Mouse (Mus musculus) hindbrain, postnatal 0 days (tissue): ENCODE results near the gene Rpl12. TPM values are rescaled to one million over a fixed set of nuclear protein-coding genes. Genes with fewer than 3 reads are reported as not detected.
A peak's percentile ranks its signal among the peaks of the same experiment; 100 is the strongest.

Experiments used
- ATAC-seq: fragments of 200-750 bp; cut with Nextera tagmentation; 2 replicates; pipeline ENCODE4 v1.8.0; 2017; ENCODE audit warnings: mild to moderate bottlenecking, moderate TSS enrichment, moderate library complexity
- DNase-seq: peaks from one replicate; pipeline ENCODE4 v3.0.0-alpha.2; 2015; ENCODE audit warnings: low spot score
- H3K27ac ChIP-seq: fragments of 300-500 bp; sonication (generic); 2 replicates; pipeline ENCODE4 v1.5.1; 2014; ENCODE audit warnings: mild to moderate bottlenecking
- H3K27me3 ChIP-seq: fragments of 300-500 bp; sonication (generic); 2 replicates; pipeline ENCODE4 v1.6.1; 2014; ENCODE audit warnings: low read length, mixed read lengths; ENCODE audit not compliant: insufficient read depth
- H3K36me3 ChIP-seq: fragments of 300-500 bp; sonication (generic); 2 replicates; pipeline ENCODE4 v1.6.1; 2014; ENCODE audit warnings: low read length, mixed read lengths; ENCODE audit not compliant: insufficient read depth
- H3K4me1 ChIP-seq: fragments of 300-500 bp; sonication (generic); 2 replicates; pipeline ENCODE4 v1.6.1; 2014; ENCODE audit warnings: antibody characterized with exemption, low read length, mixed read lengths; ENCODE audit not compliant: insufficient read depth
- H3K4me2 ChIP-seq: fragments of 300-500 bp; sonication (generic); 2 replicates; pipeline ENCODE4 v1.6.1; 2014; ENCODE audit warnings: low read depth, mild to moderate bottlenecking, low read length, moderate library complexity, mixed read lengths
- H3K4me3 ChIP-seq: fragments of 300-500 bp; sonication (generic); 2 replicates; pipeline ENCODE4 v1.5.1; 2014; ENCODE audit warnings: low read length
- H3K9ac ChIP-seq: fragments of 300-500 bp; sonication (generic); replicated peaks from 2 replicates; pipeline ENCODE4 v1.6.1; 2014; ENCODE audit warnings: mild to moderate bottlenecking, low read length, moderate library complexity, mixed read lengths
- H3K9me3 ChIP-seq: fragments of 300-500 bp; sonication (generic); 2 replicates; pipeline ENCODE4 v1.6.1; 2016; ENCODE audit warnings: low read length, mixed read lengths
- CTCF ChIP-seq: IDR thresholded peaks from 2 replicates; pipeline ENCODE4 v1.5.1; 2016; ENCODE audit warnings: antibody characterized with exemption, control low read depth, low read depth
- WGBS: fragments of 180-500 bp; shearing (Covaris S2); extraction: QIAGEN DNeasy Blood & Tissue Kit; methylation state at CpG from one replicate; pipeline ENCODE4 v1.1.7; 2014; 5-methylcytosine and 5-hydroxymethylcytosine counted together
- polyA plus RNA-seq: library from polyadenylated mRNA; unstranded; fragments of >200 nt; fragmentation: Nextera tagmentation; extraction: Ambion mirVana; gene quantifications from 2 replicates; pipeline ENCODE4 v1.2.1, GENCODE M21; 2015
- total RNA-seq: library from RNA; depleted of rRNA; stranded (reverse); fragments of >200 nt; gene quantifications from 2 replicates; pipeline ENCODE4 v1.2.3, GENCODE M21; 2014

Rpl12 gene
- total and polyA plus RNA-seq, 2 experiments from 2014 or later, result 92.2 to 168 TPM

DNA sequence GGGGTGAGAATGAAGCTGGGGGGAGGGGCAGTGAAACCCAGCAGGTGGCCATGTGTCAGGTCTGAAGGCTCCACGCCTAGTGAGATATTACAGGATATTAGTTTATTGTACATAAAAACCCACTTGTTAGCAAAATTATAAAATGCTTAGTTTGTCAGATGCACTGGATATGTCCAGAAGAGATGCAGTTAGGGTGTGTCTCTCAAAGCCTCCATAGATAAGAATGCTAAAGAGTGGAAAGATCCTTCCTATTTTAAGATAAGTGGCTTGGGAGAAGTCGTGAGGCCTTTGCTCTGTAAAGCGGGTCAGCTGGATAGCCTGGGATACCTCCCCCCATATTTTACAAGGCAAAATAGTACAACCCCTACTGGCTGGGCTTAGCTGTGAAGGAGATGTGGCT, 17.3 kb downstream of the Rpl12 start:
- Histone ChIP-seq H3K4me1 (peaks cover 12% of the 10 kb centered on the region), H3K27ac (no peak overlapping the region), H3K9me3 (no peaks in the 10 kb centered on the region), H3K9ac (no peak overlapping the region), H3K36me3 (peaks cover 15% of the 10 kb centered on the region; the same call in 1 of the 2 replicates), H3K4me3 (no peak overlapping the region), H3K4me2 (no peak overlapping the region), H3K27me3 (no peaks in the 10 kb centered on the region)
- WGBS, result 69% methylated on average over 3 of the region's 3 CpGs
- no peak for DNase-seq
- no peak for ATAC-seq
- TF ChIP-seq CTCF, result no peak

DNA sequence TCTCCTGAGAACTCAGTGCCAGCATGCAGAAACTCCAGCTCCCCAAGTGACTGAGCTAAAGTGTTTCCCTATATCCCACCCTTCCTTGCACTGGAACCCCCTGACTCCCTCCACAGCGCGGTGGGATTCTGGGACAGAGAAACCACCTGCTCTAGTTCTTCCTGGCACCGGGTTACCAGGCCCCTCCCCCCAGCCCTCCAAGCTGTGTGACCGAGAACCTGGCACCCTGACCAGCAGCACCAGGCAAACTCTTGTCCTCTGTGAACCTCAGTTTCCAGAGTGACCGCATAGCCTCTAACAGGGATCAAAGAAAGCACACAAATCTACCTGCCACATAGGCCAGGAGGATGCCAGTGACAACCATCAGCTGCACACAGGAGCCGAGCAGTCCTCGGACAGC, 18.3 kb downstream of the Rpl12 start:
- TF ChIP-seq CTCF, result no peak
- no peak overlapping the region for H3K4me3 ChIP-seq
- no peak overlapping the region for H3K4me2 ChIP-seq
- no peak overlapping the region for H3K9ac ChIP-seq
- ATAC-seq (no peak), DNase-seq (no peak)
- H3K9me3 ChIP-seq, result no peaks in the 10 kb centered on the region
- H3K36me3 ChIP-seq, result 0 out of 2 replicates have a peak, but pooled peaks cover 7% of the 10 kb centered on the region
- WGBS, result 76% methylated on average over 7 of the region's 7 CpGs
- no peak overlapping the region for H3K27ac ChIP-seq
- H3K27me3 ChIP-seq, result no peaks in the 10 kb centered on the region
- peaks cover 12% of the 10 kb centered on the region for H3K4me1 ChIP-seq

DNA sequence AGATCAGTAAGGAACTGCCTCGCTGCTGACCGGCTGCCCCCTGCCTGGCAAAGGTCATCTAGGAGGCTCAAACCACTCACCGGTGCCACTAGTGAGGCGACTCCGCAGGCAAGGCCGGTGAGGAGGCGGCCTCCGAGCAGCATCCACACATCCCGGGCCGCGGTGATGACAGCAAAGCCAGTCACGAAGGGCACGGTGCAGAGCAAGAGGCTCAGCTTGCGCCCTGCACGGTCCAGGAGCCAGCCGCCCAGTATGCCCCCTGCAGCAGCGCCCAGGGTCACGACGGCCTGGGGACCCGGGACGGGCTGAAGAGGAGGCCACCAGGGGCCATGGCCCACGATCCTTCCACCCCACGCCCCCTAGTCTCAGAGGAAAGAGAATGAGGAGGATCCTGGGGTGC, 19.9 kb downstream of the Rpl12 start:
- peak overlapping the region; percentile 70; the same call in 1 of the 2 replicates for H3K27ac ChIP-seq
- H3K4me3 ChIP-seq, result peak overlapping the region; percentile 89
- H3K27me3 ChIP-seq, result no peaks in the 10 kb centered on the region
- peak overlapping the region; percentile 100 for H3K4me2 ChIP-seq
- no peak for ATAC-seq
- DNase-seq, result peak; percentile 20
- WGBS, result under 1% methylated on average over 23 of the region's 23 CpGs
- peak overlapping the region; percentile 92 for H3K9ac ChIP-seq
- no peak for TF ChIP-seq CTCF
- H3K9me3 ChIP-seq, result no peaks in the 10 kb centered on the region
- H3K4me1 ChIP-seq, result peaks cover 12% of the 10 kb centered on the region
- no peaks in the 10 kb centered on the region for H3K36me3 ChIP-seq

DNA sequence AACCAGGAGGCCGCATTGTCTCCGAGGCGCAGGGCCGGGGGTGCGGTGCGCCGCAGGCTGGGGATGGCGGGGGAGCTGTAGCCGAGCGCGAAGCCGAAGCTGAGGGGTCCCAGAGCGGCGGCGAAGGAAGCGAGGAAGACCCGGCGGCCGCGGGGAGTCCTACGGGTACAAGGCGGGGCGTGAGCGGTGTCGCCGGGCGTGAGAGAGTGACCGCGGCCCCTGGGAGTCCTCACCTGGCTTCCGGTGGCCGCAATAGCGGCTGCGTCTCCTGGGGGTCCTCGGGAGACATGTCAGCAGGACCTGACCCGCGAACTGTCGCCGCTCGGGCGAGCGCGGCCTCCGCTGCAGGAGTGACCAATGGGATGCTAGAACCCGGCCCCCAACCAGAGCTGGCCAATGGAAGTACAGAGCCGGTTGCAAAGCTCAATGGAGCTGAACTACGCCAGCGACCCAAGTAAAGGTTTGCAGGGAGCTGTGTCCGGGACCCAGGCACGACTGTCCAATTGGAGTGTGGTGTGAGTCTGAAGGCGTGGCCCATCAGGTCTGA, 20.4 kb downstream of the Rpl12 start, which contains the start of gene Slc2a8:
Gene Slc2a8, minus strand, starts transcription at position 359 of the 547 bp plus-strand sequence.
- WGBS, result under 1% methylated on average over 50 of the region's 50 CpGs
- TF ChIP-seq CTCF, result no peak
- H3K27me3 ChIP-seq, result no peaks in the 10 kb centered on the region

DNA sequence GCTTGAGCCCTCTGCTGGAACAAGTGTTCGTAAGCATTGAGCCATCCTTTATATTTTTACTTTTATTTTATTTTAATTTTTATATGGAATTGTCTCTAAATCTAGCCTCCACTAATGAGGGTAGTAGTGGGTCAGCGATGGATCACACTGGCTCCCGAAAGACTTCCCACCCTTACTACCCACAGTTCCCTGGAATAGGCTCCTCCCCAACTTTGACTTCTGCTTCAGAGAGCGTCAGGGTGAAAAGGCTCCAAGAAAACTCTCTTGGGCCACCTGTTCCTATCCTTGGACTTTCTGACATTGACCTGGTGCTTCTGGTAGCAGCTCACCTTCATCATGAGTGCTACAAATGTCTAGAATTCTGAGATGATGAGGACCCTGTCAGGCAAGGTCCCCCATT, 21.3 kb downstream of the Rpl12 start:
- ATAC-seq (no peak), DNase-seq (no peak)
- Histone ChIP-seq H3K36me3 (peaks cover 3% of the 10 kb centered on the region; the same call in 1 of the 2 replicates), H3K27ac (no peak overlapping the region), H3K4me3 (peak overlapping the region; percentile 89), H3K4me1 (peaks cover 12% of the 10 kb centered on the region), H3K9ac (no peak overlapping the region), H3K9me3 (no peaks in the 10 kb centered on the region), H3K27me3 (no peaks in the 10 kb centered on the region), H3K4me2 (peak overlapping the region; percentile 100)
- 5% methylated on average over 4 of the region's 4 CpGs for WGBS
- TF ChIP-seq CTCF, result no peak

More for the DNA sequence above, 20.4 kb downstream of the Rpl12 start, which contains the start of gene Slc2a8:
- Histone ChIP-seq H3K9ac (peak within 1 kb of the TSS; percentile 92), H3K4me2 (peak within 1 kb of the TSS; percentile 100), H3K9me3 (no peaks in the 10 kb centered on the region), H3K27ac (peak within 1 kb of the TSS; percentile 70; the same call in 1 of the 2 replicates), H3K4me3 (peak within 1 kb of the TSS; percentile 89), H3K36me3 (no peaks in the 10 kb centered on the region), H3K4me1 (peaks cover 12% of the 10 kb centered on the region)
- DNase-seq (peak; percentile 96), ATAC-seq (peak; percentile 98)

DNA sequence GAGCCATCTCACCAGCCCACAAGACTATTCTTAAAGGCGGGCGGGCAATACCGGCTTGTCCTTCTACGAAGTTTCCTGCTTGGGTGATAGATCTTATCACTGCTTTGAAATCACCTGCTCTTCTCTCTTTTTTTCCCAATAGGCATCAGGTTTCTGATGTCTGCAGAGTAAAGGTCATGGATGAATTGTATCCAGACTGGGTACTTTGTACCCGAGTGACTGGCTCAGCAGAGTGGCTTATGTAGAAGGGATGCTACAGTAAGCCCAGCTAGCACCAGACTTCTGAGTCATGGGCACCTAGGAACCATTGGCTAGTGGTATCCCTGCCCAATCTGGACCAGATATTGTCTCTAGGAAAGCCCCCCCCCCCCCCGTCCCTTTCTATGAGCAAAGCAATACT, 22.3 kb downstream of the Rpl12 start:
- 56% methylated on average over 6 of the region's 6 CpGs for WGBS
- no peak for TF ChIP-seq CTCF

DNA sequence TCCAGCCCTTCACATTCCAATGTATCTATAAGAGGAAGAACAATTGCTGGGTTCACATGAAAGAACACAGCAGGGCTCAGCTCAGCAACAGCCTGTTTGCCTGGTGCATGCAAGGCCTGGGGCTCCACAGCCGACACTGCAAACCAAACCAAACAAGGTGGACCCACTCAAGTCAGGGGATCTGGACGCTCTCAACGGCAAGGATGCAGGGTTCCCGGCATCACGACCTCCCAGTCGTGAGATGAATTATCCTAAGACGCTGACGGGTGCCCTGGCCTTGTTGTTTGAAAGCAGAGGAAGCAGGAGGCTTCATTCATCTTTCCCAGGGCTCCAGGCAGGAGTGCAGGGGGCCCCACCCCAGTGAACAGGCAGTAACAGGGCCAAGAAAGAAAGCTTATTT, 24.5 kb downstream of the Rpl12 start:
- no peak overlapping the region for H3K27ac ChIP-seq
- WGBS, result 67% methylated on average over 8 of the region's 8 CpGs
- no peaks in the 10 kb centered on the region for H3K9me3 ChIP-seq
- no peak overlapping the region for H3K9ac ChIP-seq
- ATAC-seq (no peak), DNase-seq (no peak)
- H3K4me1 ChIP-seq, result peaks cover 10% of the 10 kb centered on the region
- peaks cover 3% of the 10 kb centered on the region; the same call in 1 of the 2 replicates for H3K36me3 ChIP-seq
- H3K4me2 ChIP-seq, result no peak overlapping the region
- no peak for TF ChIP-seq CTCF
- H3K27me3 ChIP-seq, result no peaks in the 10 kb centered on the region
- H3K4me3 ChIP-seq, result no peak overlapping the region

More for the DNA sequence above, 22.3 kb downstream of the Rpl12 start:
- Histone ChIP-seq H3K36me3 (peaks cover 3% of the 10 kb centered on the region; the same call in 1 of the 2 replicates), H3K4me3 (no peak overlapping the region), H3K9ac (no peak overlapping the region), H3K4me2 (no peak overlapping the region), H3K4me1 (peaks cover 12% of the 10 kb centered on the region), H3K27me3 (no peaks in the 10 kb centered on the region), H3K27ac (no peak overlapping the region), H3K9me3 (no peaks in the 10 kb centered on the region)
- no peak for ATAC-seq
- no peak for DNase-seq
